Mouse (Mus musculus) erythroblast, embryonic 14.5 days (primary cell): ENCODE results near the gene Npnt.

Experiments used
- GATA1 ChIP-seq: IDR thresholded peaks from 2 replicates; pipeline ENCODE4 v1.6.1; 2012; ENCODE audit warnings: low read length, inconsistent platforms, mixed read lengths
- TAL1 ChIP-seq: IDR thresholded peaks from 3 replicates; pipeline ENCODE4 v1.6.1; 2012; ENCODE audit warnings: low read length, inconsistent platforms, mixed read lengths

GRCm38 (mm10) chr3:132863843-132864242 lies 86.2 kb downstream of the Npnt start:
- TF ChIP-seq GATA1 (no peak), TAL1 (no peak)
